Mouse (Mus musculus) lung, postnatal 14 days (tissue): ENCODE results near the gene Osbpl2.

ENCODE experiments used
- DNase-seq: peaks from one replicate; pipeline ENCODE4 v3.0.0; 2021

The Osbpl2 gene

GRCm38 (mm10) chr2:180205083-180205955 lies 86.2 kb downstream of the Osbpl2 start:
- no peak for DNase-seq

- no peak for DNase-seq
These were observed 86.8 kb downstream of the Osbpl2 start for GRCm38 (mm10) chr2:180205956-180206280.

GRCm38 (mm10) chr2:180207840-180208239 lies 88.7 kb downstream of the Osbpl2 start:
- peak; percentile 72 for DNase-seq

- DNase-seq = no peak
These were observed 89.9 kb downstream of the Osbpl2 start for GRCm38 (mm10) chr2:180208976-180209375.

- no peak for DNase-seq
These were observed 93.1 kb downstream of the Osbpl2 start for GRCm38 (mm10) chr2:180212255-180212654.
